Mouse (Mus musculus) MEL-GATA-1-ER (cell line): ENCODE results near the gene Gpr173.
"Not testable (repeated sequence)": the region's sequence is repeated elsewhere in the genome, so short reads cannot be mapped to it uniquely, and the experiment has no call there.

ENCODE experiments used
- DNase-seq: peaks from one replicate; pipeline ENCODE4 v3.0.0-alpha.2; 2012; ENCODE audit warnings: low read depth; ENCODE audit errors: extremely low read depth

The Gpr173 gene

GRCm38 (mm10) chrX:152368397-152369273 lies at the start of gene Gpr173:
Gene Gpr173, minus strand, starts transcription at chrX:152368704.
- DNase-seq, result no peak

GRCm38 (mm10) chrX:152403251-152403650 lies 34.7 kb upstream of the Gpr173 start:
- DNase-seq, result no peak

GRCm38 (mm10) chrX:152400096-152400495 lies 31.6 kb upstream of the Gpr173 start:
- no peak for DNase-seq

GRCm38 (mm10) chrX:152368054-152368396 lies 479 bp downstream of the Gpr173 start:
- DNase-seq, result no peak

GRCm38 (mm10) chrX:152366418-152366817 lies 2.1 kb downstream of the Gpr173 start:
- DNase-seq, result no peak

GRCm38 (mm10) chrX:152352553-152353153 lies 15.9 kb downstream of the Gpr173 start:
- peak; percentile 64 for DNase-seq

- DNase-seq, result no peak
Observed at GRCm38 (mm10) chrX:152347041-152347440, 21.5 kb downstream of the Gpr173 start.

GRCm38 (mm10) chrX:152346587-152346986 lies 21.9 kb downstream of the Gpr173 start:
- DNase-seq, result no peak

- DNase-seq, result no peak
Observed at GRCm38 (mm10) chrX:152342903-152343302, 25.6 kb downstream of the Gpr173 start.

- DNase-seq, result peak; percentile 99
Observed at GRCm38 (mm10) chrX:152342358-152342901, 26.1 kb downstream of the Gpr173 start, which contains the start of gene Tspyl2. Gene Tspyl2, minus strand, starts transcription at chrX:152342425.

GRCm38 (mm10) chrX:152341496-152341895 lies 27.0 kb downstream of the Gpr173 start:
- DNase-seq, result no peak

GRCm38 (mm10) chrX:152336546-152337332 lies 31.8 kb downstream of the Gpr173 start:
- peak; percentile 73 for DNase-seq

GRCm38 (mm10) chrX:152336123-152336522 lies 32.4 kb downstream of the Gpr173 start:
- DNase-seq, result not testable (repeated sequence)

- DNase-seq, result not testable (repeated sequence)
Observed at GRCm38 (mm10) chrX:152329400-152329799, 39.1 kb downstream of the Gpr173 start.

GRCm38 (mm10) chrX:152327689-152328052 lies 40.8 kb downstream of the Gpr173 start:
- no peak for DNase-seq

- peak; percentile 96 for DNase-seq
Observed at GRCm38 (mm10) chrX:152326996-152327688, 41.4 kb downstream of the Gpr173 start, which contains the start of gene Kantr. Gene Kantr, minus strand, starts transcription at chrX:152327495.

- no peak for DNase-seq
Observed at GRCm38 (mm10) chrX:152323584-152323983, 44.9 kb downstream of the Gpr173 start.

GRCm38 (mm10) chrX:152322776-152323175 lies 45.7 kb downstream of the Gpr173 start:
- DNase-seq, result peak; percentile 84

- no peak for DNase-seq
Observed at GRCm38 (mm10) chrX:152320535-152320934, 48.0 kb downstream of the Gpr173 start.

GRCm38 (mm10) chrX:152307942-152308341 lies 60.6 kb downstream of the Gpr173 start:
- peak; percentile 64 for DNase-seq

- peak; percentile 93 for DNase-seq
Observed at GRCm38 (mm10) chrX:152307371-152307770, 61.1 kb downstream of the Gpr173 start.
